Mouse (Mus musculus) erythroblast, embryonic 14.5 days (primary cell): ENCODE measurements at regions not wholly inside any gene's neighbourhood (a gene's known extent, or its start where the extent isn't known, plus 50 kb on each side); places are given as distances from the start of the nearest gene placed in this dataset.

Source experiments
- GATA1 ChIP-seq: IDR thresholded peaks from 2 replicates; pipeline ENCODE4 v1.6.1; 2012; ENCODE audit warnings: low read length, inconsistent platforms, mixed read lengths
- TAL1 ChIP-seq: IDR thresholded peaks from 3 replicates; pipeline ENCODE4 v1.6.1; 2012; ENCODE audit warnings: low read length, inconsistent platforms, mixed read lengths

GRCm38 (mm10) chr3:41162514-41162913 lies 79.7 kb upstream of the Pgrmc2 start:
- TF ChIP-seq TAL1 = no peak
- no peak for TF ChIP-seq GATA1
